Mouse (Mus musculus): ENCODE data around the gene Med9.
"Not testable (repeated sequence)": the region's sequence is repeated elsewhere in the genome, so short reads cannot be mapped to it uniquely, and the experiment has no call there.

Med9 gene

GRCm38 (mm10) chr11:59941391-59941790, 6.6 kb upstream of the Med9 start:
- in situ Hi-C loops (cut with MboI, MseI): no loop called here

GRCm38 (mm10) chr11:59944855-59945254, 3.2 kb upstream of the Med9 start:
- in situ Hi-C loops (cut with MboI, MseI): not testable (repeated sequence)

GRCm38 (mm10) chr11:59948401-59948767, 378 bp downstream of the Med9 start:
- in situ Hi-C loops (cut with MboI, MseI): no loop called here

- in situ Hi-C loops (cut with MboI, MseI): no loop called here
Measured at GRCm38 (mm10) chr11:59952892-59953291, 4.9 kb downstream of the Med9 start.

GRCm38 (mm10) chr11:59956749-59957148, 8.7 kb downstream of the Med9 start:
- in situ Hi-C loops (cut with MboI, MseI): no loop called here

GRCm38 (mm10) chr11:59959453-59959852, 11.4 kb downstream of the Med9 start:
- in situ Hi-C loops (cut with MboI, MseI): no loop called here

GRCm38 (mm10) chr11:59960476-59961337, 12.7 kb downstream of the Med9 start:
- in situ Hi-C loops (cut with MboI, MseI): no loop called here

GRCm38 (mm10) chr11:59961338-59961875, 13.4 kb downstream of the Med9 start:
- in situ Hi-C loops (cut with MboI, MseI): no loop called here

- in situ Hi-C loops (cut with MboI, MseI): no loop called here
Measured at GRCm38 (mm10) chr11:59962590-59962989, 14.6 kb downstream of the Med9 start.

- in situ Hi-C loops (cut with MboI, MseI): no loop called here
Measured at GRCm38 (mm10) chr11:59963364-59964162, 15.6 kb downstream of the Med9 start.

- in situ Hi-C loops (cut with MboI, MseI): no loop called here
Measured at GRCm38 (mm10) chr11:59964163-59964758, 16.3 kb downstream of the Med9 start.

GRCm38 (mm10) chr11:59964818-59965217, 16.8 kb downstream of the Med9 start, which contains the start of gene Rasd1:
TSS of gene Rasd1 (minus strand) at chr11:59964944.
- in situ Hi-C loops (cut with MboI, MseI): no loop called here

- in situ Hi-C loops (cut with MboI, MseI): no loop called here
Measured at GRCm38 (mm10) chr11:59965227-59966101, 17.5 kb downstream of the Med9 start.

- in situ Hi-C loops (cut with MboI, MseI): no loop called here
Measured at GRCm38 (mm10) chr11:59966102-59966483, 18.1 kb downstream of the Med9 start.

GRCm38 (mm10) chr11:59967765-59968164, 19.8 kb downstream of the Med9 start:
- in situ Hi-C loops (cut with MboI, MseI): no loop called here

- in situ Hi-C loops (cut with MboI, MseI): loop anchor here (5.0 kb wide), 1 partner anchor 102 kb away; no protein-coding TSS in a partner anchor
Measured at GRCm38 (mm10) chr11:59970780-59971179, 22.8 kb downstream of the Med9 start.

GRCm38 (mm10) chr11:59971691-59972090, 23.7 kb downstream of the Med9 start:
- in situ Hi-C loops (cut with MboI, MseI): loop anchor here (5.0 kb wide), 1 partner anchor 101 kb away; no protein-coding TSS in a partner anchor

- in situ Hi-C loops (cut with MboI, MseI): loop anchor here (5.0 kb wide), 1 partner anchor 99 kb away; no protein-coding TSS in a partner anchor
Measured at GRCm38 (mm10) chr11:59973389-59973788, 25.4 kb downstream of the Med9 start.

GRCm38 (mm10) chr11:59975241-59975640, 27.2 kb downstream of the Med9 start:
- in situ Hi-C loops (cut with MboI, MseI): no loop called here

- in situ Hi-C loops (cut with MboI, MseI): no loop called here
Measured at GRCm38 (mm10) chr11:59977831-59978230, 29.8 kb downstream of the Med9 start.

GRCm38 (mm10) chr11:59989406-59989805, 41.4 kb downstream of the Med9 start:
- in situ Hi-C loops (cut with MboI, MseI): no loop called here

Data from T-helper 1 cell (primary cell).